In genomic region chr11:61401794-61402193, GRCm38 (mm10) we compare ENCODE assay signal across 30 mouse cellular contexts. TPM values are rescaled to one million over a fixed set of nuclear protein-coding genes. Genes with fewer than 3 reads are reported as not detected.
DNase-seq lines count a peak whose midpoint lies in the region; ATAC-seq and TF ChIP-seq lines count a peak whose summit lies in the region.
"Had no signal": no experiment of that assay in that cellular context is flagged by ENCODE, and none has a peak within 500 bp of the region (broad histone marks: within the 10 kb centered on the region; RNA-seq: fewer than 3 reads in every experiment).

No protein-coding gene starts in this region.

- intact Hi-C loops in gastrocnemius, adult 2 months (cut with DNase I), result no loop called here
- intact Hi-C loops in heart, postnatal 36 days (cut with DNase I), result no loop called here

- H3K4me1 ChIP-seq in heart, embryonic 13.5 days, result peaks cover 22% of the 10 kb centered on the region
- H3K4me1 ChIP-seq in heart, postnatal 0 days (ENCODE audit: control insufficient read depth, insufficient read depth), result peaks cover 21% of the 10 kb centered on the region
- H3K4me1 ChIP-seq: embryonic facial prominence, embryonic 12.5 days; embryonic facial prominence, embryonic 15.5 days had no signal

- no peak for ATAC-seq in heart, embryonic 13.5 days (ENCODE audit: extremely low read depth, insufficient number of reproducible peaks, low FRiP score, low TSS enrichment)
- no peak for ATAC-seq in heart, postnatal 0 days (ENCODE audit: insufficient read depth, low read depth)
- ATAC-seq: forebrain, embryonic 14.5 days; forebrain, postnatal 0 days; hindbrain, postnatal 0 days; inflammation-experienced regulatory T-cells, adult 6 months; intestine, embryonic 16.5 days; Patski had no signal

- no peak overlapping the region for H3K9ac ChIP-seq in heart, embryonic 13.5 days
- no peak overlapping the region for H3K9ac ChIP-seq in heart, postnatal 0 days (replicated peaks; ENCODE audit: low read depth, low read length)
- H3K9ac ChIP-seq: embryonic facial prominence, embryonic 12.5 days; embryonic facial prominence, embryonic 15.5 days; forebrain, postnatal 0 days; heart, embryonic 12.5 days; hindbrain, embryonic 14.5 days had no signal

- DNase-seq in gastrocnemius, adult 2 months, result no peak
- DNase-seq in gastrocnemius, adult 8-10 months (ENCODE audit: low spot score in 2 of 2), result no peak
- DNase-seq in heart, postnatal 36 days, result no peak
- DNase-seq in heart, postnatal 0 days (ENCODE audit: low spot score), result no peak
- no peak for DNase-seq in heart, postnatal 4 days
- DNase-seq in embryo, embryonic 10.5 days (ENCODE audit: low spot score), result no peak
- DNase-seq: adrenal gland, adult 2 months; adrenal gland, postnatal 14 days; B cell, adult 2 months; cerebellum, adult 11 months; cerebellum, adult 8-10 months; forebrain, postnatal 0 days; gastrocnemius, postnatal 10 days; gastrocnemius, postnatal 36 days; heart, postnatal 14 days; kidney, adult 18-20 months; kidney, adult 9 months had no signal

- H3K9me3 ChIP-seq in heart, embryonic 13.5 days, result no peaks in the 10 kb centered on the region
- no peaks in the 10 kb centered on the region for H3K9me3 ChIP-seq in heart, postnatal 0 days (replicated peaks; ENCODE audit: control insufficient read depth, low read length)
- H3K9me3 ChIP-seq: embryonic facial prominence, embryonic 12.5 days; embryonic facial prominence, embryonic 15.5 days; heart, embryonic 12.5 days had no signal

- no peaks in the 10 kb centered on the region for H3K36me3 ChIP-seq in heart, embryonic 13.5 days
- no peaks in the 10 kb centered on the region for H3K36me3 ChIP-seq in heart, postnatal 0 days (replicated peaks; ENCODE audit: control insufficient read depth, insufficient read depth, low read length)
- H3K36me3 ChIP-seq: embryonic facial prominence, embryonic 12.5 days; embryonic facial prominence, embryonic 15.5 days; heart, embryonic 12.5 days had no signal

- TF ChIP-seq CTCF in gastrocnemius, adult 2 months (IDR thresholded peaks at IDR 0.05), result no peak
- no peak for TF ChIP-seq CTCF in heart, postnatal 0 days (IDR thresholded peaks at IDR 0.05; ENCODE audit: low read depth)

- H3K4me2 ChIP-seq in heart, embryonic 13.5 days, result no peak overlapping the region
- no peak overlapping the region for H3K4me2 ChIP-seq in heart, postnatal 0 days (ENCODE audit: low read depth, low read length)
- H3K4me2 ChIP-seq: embryonic facial prominence, embryonic 12.5 days; embryonic facial prominence, embryonic 15.5 days; hindbrain, embryonic 14.5 days had no signal

- WGBS in heart, embryonic 13.5 days, result 84% methylated on average over 4 of the region's 4 CpGs
- WGBS in heart, postnatal 0 days, result 82% methylated on average over 4 of the region's 4 CpGs

- H3K27me3 ChIP-seq in heart, embryonic 13.5 days (replicated peaks), result no peaks in the 10 kb centered on the region
- H3K27me3 ChIP-seq in heart, postnatal 0 days (ENCODE audit: control insufficient read depth, insufficient read depth, low read length), result no peaks in the 10 kb centered on the region
- H3K27me3 ChIP-seq: embryonic facial prominence, embryonic 12.5 days; embryonic facial prominence, embryonic 15.5 days; heart, embryonic 12.5 days; Patski had no signal

- TF ChIP-seq EP300 in heart, postnatal 0 days (IDR thresholded peaks at IDR 0.05; ENCODE audit: low read depth), result no peak

- H3K4me3 ChIP-seq in gastrocnemius, adult 2 months, result peak overlapping the region; percentile 61
- H3K4me3 ChIP-seq in heart, embryonic 13.5 days, result no peak overlapping the region
- H3K4me3 ChIP-seq in heart, postnatal 0 days (ENCODE audit: low read depth, low read length), result no peak overlapping the region
- H3K4me3 ChIP-seq: embryonic facial prominence, embryonic 12.5 days; embryonic facial prominence, embryonic 15.5 days; heart, embryonic 12.5 days had no signal

- H3K27ac ChIP-seq in gastrocnemius, adult 2 months, result peak overlapping the region; percentile 96
- H3K27ac ChIP-seq in heart, embryonic 13.5 days (replicated peaks), result peak overlapping the region; percentile 88; the same call in 1 of the 2 replicates
- H3K27ac ChIP-seq in heart, postnatal 0 days (ENCODE audit: low read depth), result peak overlapping the region; percentile 95
- H3K27ac ChIP-seq: embryonic facial prominence, embryonic 12.5 days; embryonic facial prominence, embryonic 15.5 days; hindbrain, embryonic 14.5 days; hindbrain, postnatal 0 days had no signal

RNA-seq across cellular contexts. Expression of gene Slc47a1, which starts 23.6 kb away (rescaled TPM):
- 10 to 100 TPM; 13.4 to 24.4 TPM for total RNA-seq in gastrocnemius, adult 2 months (2021)
- 10 to 100 TPM; 13.9 to 19.3 (median 16.7) TPM for total RNA-seq in gastrocnemius, adult 8-10 months (2022)
- polyA plus RNA-seq in heart, embryonic 13.5 days (2015; fragmentation: Nextera tagmentation; extraction: Ambion mirVana), result 24.6 and 28.9 TPM in 2 replicates
- total RNA-seq in heart, postnatal 36 days (2021), result 10 to 100 TPM; 28.5 to 30.5 TPM
- 34.7 and 49.4 TPM in 2 replicates for total RNA-seq in heart, postnatal 0 days (2014; rRNA removed; ENCODE audit: low replicate concordance)
- 31.2 and 31.5 TPM in 2 replicates for polyA plus RNA-seq in heart, postnatal 0 days (2015; fragmentation: Nextera tagmentation; extraction: Ambion mirVana)
- total RNA-seq in heart, postnatal 4 days (2021), result 10 to 100 TPM; 30.7 to 36.2 TPM
- total RNA-seq: granulocyte monocyte progenitor cell, adult 5-6 weeks had no signal
- polyA plus RNA-seq: forebrain, embryonic 14.5 days; hindbrain, embryonic 14.5 days; inflammation-experienced regulatory T-cells, adult 6 months had no signal

RNA-seq across cellular contexts. Expression of gene Rnf112, which starts 52.1 kb away (rescaled TPM):
- under 1 TPM in 1 of 2 experiments, not detected in 1; 0.11 TPM for total RNA-seq in gastrocnemius, adult 2 months (2021)
- under 1 TPM in 1 of 4 experiments, not detected in 3; 0.08 TPM for total RNA-seq in gastrocnemius, adult 8-10 months (2022)
- 0.33 and 0.52 TPM in 2 replicates for polyA plus RNA-seq in heart, embryonic 13.5 days (2015; fragmentation: Nextera tagmentation; extraction: Ambion mirVana)
- not detected for total RNA-seq in heart, postnatal 36 days (2021)
- total RNA-seq in heart, postnatal 0 days (2014; rRNA removed; ENCODE audit: low replicate concordance), result 0.38 and 0.39 TPM in 2 replicates
- 0.11 TPM in 1 of 2 replicates, not detected in the other for polyA plus RNA-seq in heart, postnatal 0 days (2015; fragmentation: Nextera tagmentation; extraction: Ambion mirVana)
- under 1 TPM; 0.14 to 0.16 TPM for total RNA-seq in heart, postnatal 4 days (2021)
- total RNA-seq: granulocyte monocyte progenitor cell, adult 5-6 weeks had no signal
- polyA plus RNA-seq: inflammation-experienced regulatory T-cells, adult 6 months; Patski had no signal

RNA-seq across cellular contexts. Expression of gene Slc47a2, which starts 59.1 kb away (rescaled TPM):
- not detected for total RNA-seq in gastrocnemius, adult 2 months (2021)
- not detected for total RNA-seq in gastrocnemius, adult 8-10 months (2022)
- polyA plus RNA-seq in heart, embryonic 13.5 days (2015; fragmentation: Nextera tagmentation; extraction: Ambion mirVana), result 0.06 TPM in 1 of 2 replicates, not detected in the other
- not detected for total RNA-seq in heart, postnatal 36 days (2021)
- total RNA-seq in heart, postnatal 0 days (2014; rRNA removed; ENCODE audit: low replicate concordance), result not detected in 2 replicates
- polyA plus RNA-seq in heart, postnatal 0 days (2015; fragmentation: Nextera tagmentation; extraction: Ambion mirVana), result 0.04 and 0.14 TPM in 2 replicates
- total RNA-seq in heart, postnatal 4 days (2021), result under 1 TPM; 0.11 to 0.12 TPM
- total RNA-seq: adrenal gland, adult 2 months; adrenal gland, postnatal 14 days; forebrain, postnatal 0 days; gastrocnemius, postnatal 10 days; gastrocnemius, postnatal 36 days; granulocyte monocyte progenitor cell, adult 5-6 weeks; heart, postnatal 14 days had no signal
- polyA plus RNA-seq: embryonic facial prominence, embryonic 12.5 days; forebrain, embryonic 11.5 days; forebrain, embryonic 14.5 days; forebrain, postnatal 0 days; heart, embryonic 12.5 days; hindbrain, embryonic 11.5 days; hindbrain, embryonic 14.5 days; inflammation-experienced regulatory T-cells, adult 6 months; intestine, embryonic 16.5 days; Patski had no signal
